Mouse (Mus musculus): ENCODE measurements around the gene Akap5. TPM values are rescaled to one million over a fixed set of nuclear protein-coding genes. Genes with fewer than 3 reads are reported as not detected.
A peak's percentile ranks its signal among the peaks of the same experiment; 100 is the strongest.

Gene Akap5
- polyA plus RNA-seq, 1 experiment from 2014 or later, result 0.98 TPM

DNA sequence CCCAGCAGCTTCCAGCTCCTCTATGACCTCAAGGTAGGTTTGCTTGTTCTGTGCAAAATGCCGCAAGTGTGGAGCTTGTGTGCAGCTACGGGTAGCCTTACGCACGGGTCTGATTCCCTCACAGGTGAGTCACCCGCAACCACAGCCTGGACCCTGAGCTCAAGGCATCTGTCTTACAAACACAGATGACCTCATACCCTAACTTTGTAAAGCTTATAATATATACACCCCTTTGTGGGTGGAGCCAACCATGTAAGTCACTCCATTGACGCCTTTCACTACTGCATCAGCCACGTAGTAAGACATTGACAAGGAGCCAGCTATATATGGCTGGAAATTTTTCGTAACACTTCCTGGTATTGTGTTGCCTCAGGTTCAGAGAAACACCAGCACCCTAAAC lies 12.7 kb upstream of the Akap5 start:
- H3K27ac ChIP-seq, result no peak overlapping the region
- ATAC-seq, result no peak
- H3K9ac ChIP-seq, result no peak overlapping the region
- H3K36me3 ChIP-seq, result peaks cover 99% of the 10 kb centered on the region
- H3K4me2 ChIP-seq, result no peak overlapping the region
- H3K4me3 ChIP-seq, result no peak overlapping the region
- 84% methylated on average over 8 of the region's 8 CpGs for WGBS (ENCODE audit: insufficient replicate concordance)
- no peaks in the 10 kb centered on the region for H3K9me3 ChIP-seq (replicated peaks)
- H3K27me3 ChIP-seq (replicated peaks), result no peaks in the 10 kb centered on the region
- peaks cover 28% of the 10 kb centered on the region for H3K4me1 ChIP-seq

DNA sequence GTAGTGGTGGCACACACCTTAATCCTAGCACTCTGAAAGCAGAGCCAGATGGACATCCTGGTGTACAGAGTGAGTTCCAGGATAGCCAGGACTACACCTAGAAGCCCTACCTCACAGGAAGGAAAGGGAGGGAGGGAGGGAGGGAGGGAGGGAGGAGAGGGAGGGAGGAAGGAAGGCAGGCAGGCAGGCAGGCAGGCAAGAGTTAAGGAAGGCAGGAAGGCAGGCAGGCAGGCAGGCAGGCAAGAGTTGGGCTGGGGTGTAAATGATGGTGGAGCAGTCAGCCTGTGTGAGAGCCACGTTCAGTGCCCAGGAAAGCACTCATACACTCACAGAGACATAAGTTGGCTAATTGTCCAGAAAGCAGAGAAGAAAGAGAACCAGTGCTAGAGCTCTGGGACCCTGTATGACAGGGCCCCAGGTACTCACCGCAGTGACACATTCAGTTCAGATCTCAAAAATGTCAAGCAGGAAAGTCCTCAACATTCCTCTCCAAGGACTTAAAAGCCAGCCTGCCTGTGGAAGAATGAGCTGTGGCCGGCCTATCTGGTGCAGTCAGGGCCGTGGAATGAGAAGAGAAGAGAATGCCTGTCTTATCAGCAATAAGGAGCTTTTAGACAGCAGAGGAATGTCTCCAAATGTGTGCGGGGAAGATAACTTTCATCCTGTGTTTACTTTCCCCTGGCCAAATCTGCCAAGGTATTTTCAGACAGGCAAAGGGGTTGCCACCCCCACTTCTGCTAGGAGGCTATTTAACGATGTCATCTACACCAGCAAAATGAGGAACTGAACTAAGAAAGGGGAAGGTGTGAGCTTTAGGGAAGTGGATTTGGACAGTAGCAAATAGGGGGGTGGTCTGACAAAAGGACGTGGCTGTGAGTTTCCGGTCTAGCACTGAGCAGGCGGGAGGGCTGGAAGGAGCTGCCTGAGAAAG lies 6.1 kb upstream of the Akap5 start:
- 3% methylated on average over 9 of the region's 9 CpGs for WGBS (ENCODE audit: insufficient replicate concordance)

DNA sequence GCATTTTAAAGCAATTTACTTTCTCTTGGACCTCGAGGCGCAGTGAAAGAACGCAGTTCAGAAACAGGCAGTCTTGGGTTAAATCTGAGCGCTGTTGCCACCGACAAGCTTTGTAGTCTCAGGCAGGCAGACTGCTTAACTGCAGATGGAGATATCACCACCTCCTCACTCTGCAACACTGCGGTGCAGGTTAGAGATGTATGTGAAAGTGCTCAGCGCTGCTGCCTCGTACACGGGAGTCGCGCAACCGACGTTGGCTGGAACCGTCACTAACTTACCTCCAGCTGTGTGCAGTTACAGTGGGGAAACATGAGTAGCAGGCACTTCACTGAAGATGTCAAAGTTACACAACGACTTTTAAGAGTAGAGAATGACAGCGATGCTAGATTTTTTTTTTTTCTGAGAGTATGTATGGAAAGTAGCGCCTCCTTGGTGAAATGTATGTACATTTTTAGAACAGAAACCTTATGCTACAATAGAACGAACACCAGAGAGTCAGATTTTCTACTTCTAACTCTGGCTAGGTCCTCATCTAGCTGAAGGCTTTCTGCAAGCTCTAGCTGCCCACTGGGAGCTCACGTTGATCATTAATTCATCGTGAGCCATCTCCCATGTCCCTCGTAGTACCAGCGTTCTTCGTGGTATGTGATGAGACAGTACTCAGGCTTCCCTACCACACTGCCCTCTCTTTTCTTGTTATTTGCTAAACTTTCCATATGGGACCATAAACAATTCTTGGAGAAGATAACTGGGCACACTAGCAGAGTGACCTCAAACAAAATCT lies 1.9 kb downstream of the Akap5 start:
- H3K9me3 ChIP-seq (replicated peaks), result no peaks in the 10 kb centered on the region
- peaks cover 19% of the 10 kb centered on the region for H3K36me3 ChIP-seq
- H3K27me3 ChIP-seq (replicated peaks), result peaks cover 28% of the 10 kb centered on the region
- ATAC-seq, result no peak
- 87% methylated on average over 23 of the region's 23 CpGs for WGBS (ENCODE audit: insufficient replicate concordance)
- H3K4me3 ChIP-seq, result no peak overlapping the region
- H3K9ac ChIP-seq, result no peak overlapping the region
- H3K27ac ChIP-seq, result no peak overlapping the region
- no peak overlapping the region for H3K4me2 ChIP-seq
- H3K4me1 ChIP-seq, result peaks cover 14% of the 10 kb centered on the region

More for the DNA sequence above, 6.1 kb upstream of the Akap5 start:
- H3K4me1 ChIP-seq, result peaks cover 41% of the 10 kb centered on the region
- H3K4me2 ChIP-seq, result peak overlapping the region; percentile 62
- H3K36me3 ChIP-seq, result peaks cover 81% of the 10 kb centered on the region
- H3K9me3 ChIP-seq (replicated peaks), result no peaks in the 10 kb centered on the region
- H3K9ac ChIP-seq, result peak overlapping the region; percentile 62
- H3K27me3 ChIP-seq (replicated peaks), result peaks cover under 1% of the 10 kb centered on the region; the same call in 1 of the 2 replicates
- H3K27ac ChIP-seq, result peak overlapping the region; percentile 93
- ATAC-seq, result peak; percentile 94
- H3K4me3 ChIP-seq, result peak overlapping the region; percentile 31

DNA sequence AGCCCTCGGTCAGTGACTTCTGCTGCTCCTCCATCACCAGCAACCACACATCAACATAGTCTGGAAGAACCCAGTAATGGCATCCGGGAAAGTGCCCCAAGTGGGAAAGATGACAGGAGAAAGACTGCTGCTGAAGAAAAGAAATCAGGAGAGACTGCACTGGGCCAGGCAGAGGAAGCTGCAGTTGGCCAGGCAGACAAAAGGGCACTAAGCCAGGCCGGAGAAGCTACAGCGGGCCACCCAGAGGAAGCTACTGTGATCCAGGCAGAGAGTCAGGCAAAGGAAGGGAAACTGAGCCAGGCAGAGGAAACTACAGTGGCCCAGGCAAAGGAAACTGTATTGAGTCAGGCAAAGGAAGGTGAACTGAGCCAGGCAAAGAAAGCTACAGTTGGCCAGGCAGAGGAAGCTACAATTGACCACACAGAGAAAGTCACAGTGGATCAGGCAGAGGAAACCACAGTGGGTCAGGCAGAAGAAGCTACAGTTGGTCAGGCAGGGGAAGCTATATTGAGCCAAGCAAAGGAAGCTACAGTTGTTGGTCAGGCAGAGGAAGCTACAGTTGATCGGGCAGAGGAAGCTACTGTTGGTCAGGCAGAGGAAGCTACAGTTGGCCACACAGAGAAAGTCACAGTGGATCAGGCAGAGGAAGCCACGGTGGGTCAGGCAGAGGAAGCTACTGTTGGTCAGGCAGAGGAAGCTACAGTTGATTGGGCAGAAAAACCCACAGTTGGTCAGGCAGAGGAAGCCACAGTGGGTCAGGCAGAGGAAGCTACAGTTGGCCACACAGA lies 4.1 kb downstream of the Akap5 start:
- peaks cover 14% of the 10 kb centered on the region for H3K36me3 ChIP-seq
- H3K4me2 ChIP-seq, result no peak overlapping the region
- H3K4me1 ChIP-seq, result peaks cover 13% of the 10 kb centered on the region
- no peak overlapping the region for H3K4me3 ChIP-seq
- ATAC-seq, result no peak
- H3K27ac ChIP-seq, result peak overlapping the region; percentile 33
- H3K27me3 ChIP-seq (replicated peaks), result peaks cover 25% of the 10 kb centered on the region
- WGBS (ENCODE audit: insufficient replicate concordance), result 65% methylated on average over 6 of the region's 6 CpGs
- no peak overlapping the region for H3K9ac ChIP-seq
- H3K9me3 ChIP-seq (replicated peaks), result no peaks in the 10 kb centered on the region

DNA sequence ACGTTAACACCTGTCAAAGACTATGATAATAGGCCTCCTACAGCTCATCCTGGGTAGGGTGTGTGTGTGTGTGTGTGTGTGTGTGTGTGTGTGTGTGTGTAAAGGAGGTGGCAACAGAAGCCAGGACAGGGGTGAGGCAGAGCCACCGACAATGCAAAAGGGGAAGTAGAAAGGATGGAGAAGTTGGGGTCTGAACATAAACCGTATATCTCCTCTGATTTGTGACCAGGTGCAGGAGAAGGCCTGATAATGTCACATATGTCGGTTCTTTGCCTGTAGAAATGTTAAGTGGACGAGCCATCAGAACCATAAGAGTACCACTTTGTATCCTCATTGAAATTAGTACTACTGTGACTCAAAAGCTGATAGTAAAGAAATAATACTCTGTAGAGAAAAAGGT lies 9.0 kb downstream of the Akap5 start:
- Histone ChIP-seq H3K4me3 (no peak overlapping the region), H3K9me3 (replicated peaks) (no peaks in the 10 kb centered on the region), H3K27ac (no peak overlapping the region), H3K9ac (no peak overlapping the region), H3K4me1 (no peaks in the 10 kb centered on the region), H3K36me3 (peaks cover under 1% of the 10 kb centered on the region), H3K4me2 (no peak overlapping the region), H3K27me3 (replicated peaks) (no peaks in the 10 kb centered on the region)
- WGBS (ENCODE audit: insufficient replicate concordance), result 53% methylated on average over 5 of the region's 5 CpGs
- ATAC-seq, result no peak

DNA sequence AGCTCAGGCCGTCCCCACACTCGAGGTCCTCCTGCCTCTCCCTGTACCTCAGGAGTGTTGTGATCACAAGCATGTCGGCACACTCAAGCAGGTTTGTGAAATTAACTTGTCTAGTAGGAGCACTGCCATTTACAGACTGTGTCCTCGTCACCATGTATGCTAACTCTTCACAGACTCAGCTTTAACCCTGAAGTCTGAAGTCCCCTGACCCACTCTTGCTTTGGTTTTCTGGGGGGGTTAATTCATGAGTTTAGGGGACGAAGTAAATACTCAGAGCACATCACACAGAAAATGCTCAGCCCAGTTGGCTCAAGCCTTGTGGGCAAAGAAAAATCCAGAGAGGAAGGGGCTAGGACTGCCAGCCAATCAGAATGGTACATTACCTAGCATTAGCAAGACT lies 10.9 kb downstream of the Akap5 start:
- 75% methylated on average over 5 of the region's 5 CpGs for WGBS (ENCODE audit: insufficient replicate concordance)
- H3K27me3 ChIP-seq (replicated peaks), result no peaks in the 10 kb centered on the region
- no peak overlapping the region for H3K4me2 ChIP-seq
- no peak overlapping the region for H3K9ac ChIP-seq
- no peak overlapping the region for H3K27ac ChIP-seq
- H3K9me3 ChIP-seq (replicated peaks), result no peaks in the 10 kb centered on the region
- H3K36me3 ChIP-seq, result no peaks in the 10 kb centered on the region
- no peak overlapping the region for H3K4me3 ChIP-seq
- no peaks in the 10 kb centered on the region for H3K4me1 ChIP-seq
- ATAC-seq, result no peak

DNA sequence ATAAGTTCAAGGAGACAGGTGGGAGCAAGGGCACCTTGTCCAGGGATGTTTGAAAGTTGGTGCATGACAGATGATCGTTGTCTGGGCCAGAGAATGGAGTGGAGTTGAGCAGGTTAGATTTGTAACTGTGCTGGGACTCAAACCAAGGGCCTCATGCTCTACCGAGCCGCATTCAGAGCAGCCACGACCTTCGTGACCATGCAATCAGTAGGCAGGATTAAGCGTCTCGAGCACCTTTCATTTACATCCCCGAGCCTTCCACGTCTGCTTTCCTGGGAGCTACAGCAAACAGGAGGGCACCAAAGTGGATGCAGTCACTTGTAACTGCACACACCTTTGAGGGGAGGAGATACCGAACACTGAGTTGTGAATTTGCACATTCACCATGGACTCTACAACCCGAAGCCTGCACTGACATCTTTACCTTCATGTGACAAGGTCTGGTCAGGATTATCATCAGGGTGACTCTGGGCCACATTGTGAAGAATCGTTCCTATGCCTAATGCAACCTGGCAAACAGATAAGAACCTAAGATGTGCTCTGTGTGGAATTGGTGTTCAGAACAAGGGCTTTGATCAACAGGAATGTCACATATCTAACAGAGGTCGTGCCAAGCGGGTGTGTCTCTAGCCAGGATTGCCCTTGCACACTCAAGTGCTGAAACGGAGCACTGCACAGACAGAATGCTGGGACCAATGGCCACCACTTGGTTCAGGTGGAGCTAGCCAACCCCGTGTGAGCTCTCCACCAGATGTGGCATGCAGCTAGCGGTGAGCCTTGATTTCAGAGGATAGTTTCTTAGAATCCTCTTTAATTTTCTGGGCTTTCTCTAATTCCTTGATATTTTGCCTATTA lies 11.6 kb downstream of the Akap5 start:
- H3K4me3 ChIP-seq, result no peak overlapping the region
- H3K9me3 ChIP-seq (replicated peaks), result no peaks in the 10 kb centered on the region
- no peaks in the 10 kb centered on the region for H3K36me3 ChIP-seq
- H3K4me1 ChIP-seq, result no peaks in the 10 kb centered on the region
- no peak for ATAC-seq
- WGBS (ENCODE audit: insufficient replicate concordance), result 76% methylated on average over 17 of the region's 17 CpGs
- no peak overlapping the region for H3K27ac ChIP-seq
- no peak overlapping the region for H3K4me2 ChIP-seq
- no peak overlapping the region for H3K9ac ChIP-seq
- H3K27me3 ChIP-seq (replicated peaks), result no peaks in the 10 kb centered on the region

DNA sequence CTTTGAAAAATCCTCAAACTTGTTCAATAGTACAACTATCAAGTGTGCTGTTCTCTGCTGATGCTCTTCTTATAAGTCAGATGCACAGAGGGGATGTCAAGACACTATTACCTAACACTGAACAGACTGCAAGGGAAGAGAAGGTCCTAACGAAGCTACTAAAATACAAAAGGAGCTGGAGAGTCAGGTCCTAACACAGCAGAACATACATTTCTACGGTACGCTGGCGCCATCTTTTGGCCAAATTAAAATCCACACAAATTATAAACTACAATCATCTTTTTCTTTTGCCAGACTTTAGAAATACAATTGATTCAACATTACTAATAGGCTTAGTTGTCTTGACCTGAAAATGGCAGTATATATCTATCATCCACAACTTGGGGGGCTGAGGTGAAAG lies 16.4 kb downstream of the Akap5 start:
- Histone ChIP-seq H3K4me3 (no peak overlapping the region), H3K27ac (no peak overlapping the region), H3K9me3 (replicated peaks) (no peaks in the 10 kb centered on the region), H3K9ac (no peak overlapping the region), H3K4me1 (no peaks in the 10 kb centered on the region), H3K27me3 (replicated peaks) (no peaks in the 10 kb centered on the region), H3K4me2 (no peak overlapping the region), H3K36me3 (no peaks in the 10 kb centered on the region; the same call in 1 of the 2 replicates)
- 6% methylated on average over 4 of the region's 4 CpGs for WGBS (ENCODE audit: insufficient replicate concordance)
- ATAC-seq, result no peak

DNA sequence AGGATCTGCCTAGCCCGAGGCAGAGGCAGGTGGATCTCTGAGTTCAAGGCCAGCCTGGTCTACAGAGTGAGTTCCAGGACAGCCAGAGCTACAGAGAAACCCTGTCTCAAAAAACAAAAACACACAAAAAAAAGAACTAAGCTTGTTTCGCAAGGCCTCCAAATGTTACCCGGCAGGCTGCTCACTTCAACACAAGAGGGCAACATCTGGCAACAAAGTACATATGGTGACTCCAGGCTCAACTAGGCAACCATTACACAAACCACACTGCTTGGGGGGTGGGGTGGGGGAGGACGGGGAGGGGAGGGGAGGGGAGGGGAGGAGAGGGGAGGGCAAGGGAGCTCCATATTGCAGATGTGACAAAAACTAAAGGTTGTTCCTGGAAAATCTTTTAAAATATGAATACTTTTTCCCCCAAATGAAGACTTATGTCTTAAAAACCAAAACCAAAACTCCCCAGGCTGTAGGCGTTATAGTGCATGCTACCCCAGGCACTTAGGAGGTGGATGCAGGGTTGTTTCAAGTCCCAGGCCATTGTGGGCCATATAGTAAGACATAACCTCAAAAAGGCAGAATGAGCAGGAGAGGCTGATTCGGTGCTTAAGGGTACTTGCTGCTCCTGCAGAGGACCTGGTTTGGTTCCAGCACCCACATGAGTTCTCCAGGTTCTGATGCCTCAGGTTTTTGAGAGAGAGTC lies 21.2 kb downstream of the Akap5 start:
- H3K27me3 ChIP-seq (replicated peaks), result no peaks in the 10 kb centered on the region
- H3K4me2 ChIP-seq, result no peak overlapping the region
- no peak overlapping the region for H3K27ac ChIP-seq
- H3K4me1 ChIP-seq, result no peaks in the 10 kb centered on the region
- ATAC-seq, result no peak
- WGBS (ENCODE audit: insufficient replicate concordance), result 69% methylated on average over 5 of the region's 6 CpGs
- H3K9ac ChIP-seq, result no peak overlapping the region
- H3K9me3 ChIP-seq (replicated peaks), result no peaks in the 10 kb centered on the region
- peaks cover 31% of the 10 kb centered on the region for H3K36me3 ChIP-seq
- H3K4me3 ChIP-seq, result no peak overlapping the region

DNA sequence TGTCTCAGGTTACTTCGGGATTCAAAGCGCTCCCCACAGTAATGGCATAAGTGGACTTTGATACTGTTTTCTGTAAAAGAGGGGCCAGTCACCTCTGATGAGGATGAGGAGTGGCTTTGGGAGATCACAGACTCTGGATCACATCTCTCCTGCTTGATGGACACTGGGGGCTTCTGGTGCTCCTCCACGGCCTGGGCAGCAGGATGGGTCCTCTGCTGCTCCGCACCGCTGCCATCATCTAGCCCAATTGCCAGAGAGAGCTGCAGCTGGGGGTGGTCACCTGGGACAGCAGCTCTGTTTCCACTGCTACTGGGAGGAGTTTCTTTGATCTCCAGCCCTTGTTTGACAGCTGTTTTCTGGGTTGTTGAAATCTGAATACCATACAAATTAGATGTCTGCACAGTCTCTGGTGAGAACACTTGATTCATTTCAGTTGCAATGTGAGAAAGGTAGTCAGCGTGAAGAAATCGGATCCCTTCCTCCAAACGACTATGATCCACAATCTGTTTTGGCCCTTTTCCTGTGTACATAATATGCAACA lies 25.1 kb downstream of the Akap5 start:
- Histone ChIP-seq H3K27me3 (replicated peaks) (no peaks in the 10 kb centered on the region), H3K9me3 (replicated peaks) (no peaks in the 10 kb centered on the region), H3K27ac (no peak overlapping the region), H3K9ac (no peak overlapping the region), H3K4me2 (no peak overlapping the region), H3K4me3 (no peak overlapping the region), H3K4me1 (no peaks in the 10 kb centered on the region), H3K36me3 (peaks cover 56% of the 10 kb centered on the region)
- no peak for ATAC-seq
- 86% methylated on average over 8 of the region's 8 CpGs for WGBS (ENCODE audit: insufficient replicate concordance)

All from liver, embryonic 12.5 days (tissue).